Mouse (Mus musculus) kidney, embryonic 14.5 days (tissue): ENCODE measurements around the gene Chrnd. TPM values are rescaled to one million over a fixed set of nuclear protein-coding genes. Genes with fewer than 3 reads are reported as not detected.
A peak's percentile ranks its signal among the peaks of the same experiment; 100 is the strongest.

Source experiments
- ATAC-seq: fragments of 200-750 bp; cut with Nextera tagmentation; 2 replicates; pipeline ENCODE4 v1.8.0; 2017; ENCODE audit warnings: moderate number of reproducible peaks, mild to moderate bottlenecking, moderate TSS enrichment, moderate library complexity; ENCODE audit not compliant: low FRiP score, low TSS enrichment
- H3K27ac ChIP-seq: fragments of 300-500 bp; sonication (generic); 2 replicates; pipeline ENCODE4 v1.5.1; 2014; ENCODE audit warnings: low read depth, mild to moderate bottlenecking, low read length, moderate library complexity, mixed read lengths
- H3K27me3 ChIP-seq: fragments of 300-500 bp; sonication (generic); 2 replicates; pipeline ENCODE4 v1.6.1; 2014; ENCODE audit warnings: mild to moderate bottlenecking, low read length; ENCODE audit not compliant: control insufficient read depth, insufficient read depth
- H3K36me3 ChIP-seq: fragments of 300-500 bp; sonication (generic); 2 replicates; pipeline ENCODE4 v1.6.1; 2014; ENCODE audit warnings: low read length, mixed read lengths; ENCODE audit not compliant: control insufficient read depth, insufficient read depth
- H3K4me1 ChIP-seq: fragments of 300-500 bp; sonication (generic); 2 replicates; pipeline ENCODE4 v1.6.1; 2014; ENCODE audit warnings: low read length, mixed read lengths; ENCODE audit not compliant: control insufficient read depth, insufficient read depth
- H3K4me2 ChIP-seq: fragments of 300-500 bp; sonication (generic); replicated peaks from 2 replicates; pipeline ENCODE4 v1.6.1; 2014; ENCODE audit warnings: low read depth, mild to moderate bottlenecking, low read length
- H3K4me3 ChIP-seq: fragments of 300-500 bp; sonication (generic); 2 replicates; pipeline ENCODE4 v1.5.1; 2014; ENCODE audit warnings: mild to moderate bottlenecking, low read length
- H3K9ac ChIP-seq: fragments of 300-500 bp; sonication (generic); 2 replicates; pipeline ENCODE4 v1.6.1; 2014; ENCODE audit warnings: low read depth, mild to moderate bottlenecking, low read length, moderate library complexity
- H3K9me3 ChIP-seq: fragments of 300-500 bp; sonication (generic); 2 replicates; pipeline ENCODE4 v1.6.1; 2016; ENCODE audit warnings: low read length; ENCODE audit not compliant: control insufficient read depth
- WGBS: fragments of 180-500 bp; shearing (Covaris S2); extraction: QIAGEN DNeasy Blood & Tissue Kit; methylation state at CpG from one replicate; pipeline ENCODE4 v1.1.7; 2014; 5-methylcytosine and 5-hydroxymethylcytosine counted together
- polyA plus RNA-seq: library from polyadenylated mRNA; unstranded; fragments of >200 nt; fragmentation: Nextera tagmentation; extraction: Ambion mirVana; gene quantifications from 2 replicates; pipeline ENCODE4 v1.2.1, GENCODE M21; 2014

Gene Chrnd
- polyA plus RNA-seq, 1 experiment from 2014 or later = 0.62 TPM

- ATAC-seq = 0 out of 2 replicates have a peak, but pooled peaks have one; percentile 18
- 20% methylated on average over 17 of the region's 17 CpGs for WGBS
- H3K4me1 ChIP-seq = 0 out of 2 replicates have a peak, but pooled peaks cover 5% of the 10 kb centered on the region
- no peak overlapping the region for H3K4me3 ChIP-seq
- peak overlapping the region; percentile 2; the same call in 1 of the 2 replicates for H3K4me2 ChIP-seq
- no peak overlapping the region for H3K9ac ChIP-seq
- no peaks in the 10 kb centered on the region for H3K9me3 ChIP-seq
- H3K36me3 ChIP-seq = no peaks in the 10 kb centered on the region
- no peak overlapping the region for H3K27ac ChIP-seq
- H3K27me3 ChIP-seq = no peaks in the 10 kb centered on the region; the same call in 1 of the 2 replicates
These were observed 15.9 kb downstream of the Chrnd start for GRCm38 (mm10) chr1:87206339-87206738.

GRCm38 (mm10) chr1:87211431-87211830, 21.0 kb downstream of the Chrnd start:
- no peak overlapping the region for H3K27ac ChIP-seq
- H3K4me1 ChIP-seq = peaks cover 20% of the 10 kb centered on the region
- no peak for ATAC-seq
- H3K4me2 ChIP-seq = no peak overlapping the region
- no peak overlapping the region for H3K4me3 ChIP-seq
- H3K9ac ChIP-seq = no peak overlapping the region
- no peaks in the 10 kb centered on the region for H3K36me3 ChIP-seq
- H3K9me3 ChIP-seq = no peaks in the 10 kb centered on the region
- WGBS = 81% methylated on average over 4 of the region's 4 CpGs
- H3K27me3 ChIP-seq = no peaks in the 10 kb centered on the region; the same call in 1 of the 2 replicates

GRCm38 (mm10) chr1:87213735-87214704, 23.6 kb downstream of the Chrnd start, which contains the start of gene Eif4e2:
TSS of gene Eif4e2 (plus strand) at chr1:87213914.
- H3K27me3 ChIP-seq = no peaks in the 10 kb centered on the region
- H3K4me2 ChIP-seq = peak within 1 kb of the TSS; percentile 73
- no peaks in the 10 kb centered on the region for H3K9me3 ChIP-seq
- H3K36me3 ChIP-seq = 0 out of 2 replicates have a peak, but pooled peaks cover 8% of the 10 kb centered on the region
- WGBS = under 1% methylated on average over 72 of the region's 99 CpGs
- peak within 1 kb of the TSS; percentile 99 for H3K9ac ChIP-seq
- H3K27ac ChIP-seq = peak within 1 kb of the TSS; percentile 97
- H3K4me1 ChIP-seq = peaks cover 20% of the 10 kb centered on the region
- peak; percentile 96 for ATAC-seq
- H3K4me3 ChIP-seq = peak within 1 kb of the TSS; percentile 81

- Histone ChIP-seq H3K9ac (peak overlapping the region; percentile 99), H3K4me3 (peak overlapping the region; percentile 81), H3K9me3 (no peaks in the 10 kb centered on the region), H3K4me1 (peaks cover 20% of the 10 kb centered on the region), H3K27ac (peak overlapping the region; percentile 97), H3K4me2 (peak overlapping the region; percentile 73), H3K27me3 (no peaks in the 10 kb centered on the region), H3K36me3 (peaks cover 14% of the 10 kb centered on the region)
- 23% methylated on average over 4 of the region's 4 CpGs for WGBS
- no peak for ATAC-seq
These were observed 24.3 kb downstream of the Chrnd start for GRCm38 (mm10) chr1:87214748-87215147.

GRCm38 (mm10) chr1:87217938-87218337, 27.5 kb downstream of the Chrnd start:
- Histone ChIP-seq H3K4me1 (peaks cover 18% of the 10 kb centered on the region), H3K27ac (no peak overlapping the region), H3K4me3 (no peak overlapping the region), H3K36me3 (peaks cover 45% of the 10 kb centered on the region), H3K9ac (no peak overlapping the region), H3K4me2 (no peak overlapping the region), H3K9me3 (no peaks in the 10 kb centered on the region), H3K27me3 (no peaks in the 10 kb centered on the region)
- WGBS = 72% methylated on average over 3 of the region's 3 CpGs
- ATAC-seq = no peak

- no peak for ATAC-seq
- H3K4me2 ChIP-seq = no peak overlapping the region
- no peaks in the 10 kb centered on the region for H3K9me3 ChIP-seq
- no peak overlapping the region for H3K27ac ChIP-seq
- 96% methylated on average over 8 of the region's 8 CpGs for WGBS
- no peaks in the 10 kb centered on the region for H3K27me3 ChIP-seq
- H3K4me3 ChIP-seq = no peak overlapping the region
- no peak overlapping the region for H3K9ac ChIP-seq
- no peaks in the 10 kb centered on the region for H3K4me1 ChIP-seq
- peaks cover 100% of the 10 kb centered on the region for H3K36me3 ChIP-seq
These were observed 35.3 kb downstream of the Chrnd start for GRCm38 (mm10) chr1:87225739-87226138.

GRCm38 (mm10) chr1:87226409-87227159, 36.2 kb downstream of the Chrnd start:
- H3K9me3 ChIP-seq = no peaks in the 10 kb centered on the region
- 79% methylated on average over 1 of the region's 1 CpGs for WGBS
- no peaks in the 10 kb centered on the region for H3K4me1 ChIP-seq
- H3K4me2 ChIP-seq = no peak overlapping the region
- no peak overlapping the region for H3K4me3 ChIP-seq
- no peak overlapping the region for H3K9ac ChIP-seq
- no peak overlapping the region for H3K27ac ChIP-seq
- H3K27me3 ChIP-seq = no peaks in the 10 kb centered on the region
- peaks cover 96% of the 10 kb centered on the region for H3K36me3 ChIP-seq
- no peak for ATAC-seq

GRCm38 (mm10) chr1:87227160-87227550, 36.7 kb downstream of the Chrnd start:
- 0 out of 2 replicates have a peak, but pooled peaks cover under 1% of the 10 kb centered on the region for H3K4me1 ChIP-seq
- H3K9ac ChIP-seq = no peak overlapping the region
- H3K27ac ChIP-seq = no peak overlapping the region
- peaks cover 96% of the 10 kb centered on the region for H3K36me3 ChIP-seq
- H3K4me3 ChIP-seq = no peak overlapping the region
- H3K4me2 ChIP-seq = no peak overlapping the region
- no peaks in the 10 kb centered on the region for H3K9me3 ChIP-seq
- no peak for ATAC-seq
- 93% methylated on average over 3 of the region's 3 CpGs for WGBS
- H3K27me3 ChIP-seq = no peaks in the 10 kb centered on the region
